Mouse (Mus musculus) heart, embryonic 13.5 days (tissue): Measurements from ENCODE around the gene Mib2. TPM values are rescaled to one million over a fixed set of nuclear protein-coding genes. Genes with fewer than 3 reads are reported as not detected.
A peak's percentile ranks its signal among the peaks of the same experiment; 100 is the strongest.
"Not testable (repeated sequence)": the region's sequence is repeated elsewhere in the genome, so short reads cannot be mapped to it uniquely, and the experiment has no call there.

Experiments
- ATAC-seq: fragments of 200-750 bp; cut with Nextera tagmentation; 2 replicates; pipeline ENCODE4 v1.8.0; 2017; ENCODE audit warnings: moderate TSS enrichment; ENCODE audit not compliant: insufficient number of reproducible peaks, low FRiP score, low TSS enrichment; ENCODE audit errors: extremely low read depth
- H3K27ac ChIP-seq: fragments of 300-500 bp; sonication (generic); replicated peaks from 2 replicates; pipeline ENCODE4 v1.5.1; 2015; ENCODE audit warnings: moderate library complexity, mild to moderate bottlenecking, inconsistent platforms
- H3K27me3 ChIP-seq: fragments of 300-500 bp; sonication (generic); replicated peaks from 2 replicates; pipeline ENCODE4 v1.6.1; 2015; ENCODE audit warnings: mild to moderate bottlenecking, inconsistent platforms
- H3K36me3 ChIP-seq: fragments of 300-500 bp; sonication (generic); 2 replicates; pipeline ENCODE4 v1.6.1; 2015; ENCODE audit warnings: mild to moderate bottlenecking, inconsistent platforms
- H3K4me1 ChIP-seq: fragments of 300-500 bp; sonication (generic); 2 replicates; pipeline ENCODE4 v1.6.1; 2015; ENCODE audit warnings: inconsistent platforms
- H3K4me2 ChIP-seq: fragments of 300-500 bp; sonication (generic); 2 replicates; pipeline ENCODE4 v1.6.1; 2015; ENCODE audit warnings: inconsistent platforms, mild to moderate bottlenecking, moderate library complexity
- H3K4me3 ChIP-seq: fragments of 300-500 bp; sonication (generic); 2 replicates; pipeline ENCODE4 v1.5.1; 2015; ENCODE audit warnings: moderate library complexity, mild to moderate bottlenecking, inconsistent platforms
- H3K9ac ChIP-seq: fragments of 300-500 bp; sonication (generic); 2 replicates; pipeline ENCODE4 v1.6.1; 2015; ENCODE audit warnings: inconsistent platforms, mild to moderate bottlenecking, moderate library complexity
- H3K9me3 ChIP-seq: fragments of 300-500 bp; sonication (generic); 2 replicates; pipeline ENCODE4 v1.6.1; 2016; ENCODE audit warnings: inconsistent platforms
- WGBS: fragments of 180-500 bp; shearing (Covaris S2); methylation state at CpG from one replicate; pipeline ENCODE4 v1.1.7; 2015; ENCODE audit warnings: mixed read lengths; 5-methylcytosine and 5-hydroxymethylcytosine counted together
- polyA plus RNA-seq: library from polyadenylated mRNA; unstranded; fragments of >200 nt; fragmentation: Nextera tagmentation; extraction: Ambion mirVana; gene quantifications from 2 replicates; pipeline ENCODE4 v1.2.1, GENCODE M21; 2015

The Mib2 gene
- polyA plus RNA-seq, 1 experiment from 2014 or later, result 16.9 TPM

DNA sequence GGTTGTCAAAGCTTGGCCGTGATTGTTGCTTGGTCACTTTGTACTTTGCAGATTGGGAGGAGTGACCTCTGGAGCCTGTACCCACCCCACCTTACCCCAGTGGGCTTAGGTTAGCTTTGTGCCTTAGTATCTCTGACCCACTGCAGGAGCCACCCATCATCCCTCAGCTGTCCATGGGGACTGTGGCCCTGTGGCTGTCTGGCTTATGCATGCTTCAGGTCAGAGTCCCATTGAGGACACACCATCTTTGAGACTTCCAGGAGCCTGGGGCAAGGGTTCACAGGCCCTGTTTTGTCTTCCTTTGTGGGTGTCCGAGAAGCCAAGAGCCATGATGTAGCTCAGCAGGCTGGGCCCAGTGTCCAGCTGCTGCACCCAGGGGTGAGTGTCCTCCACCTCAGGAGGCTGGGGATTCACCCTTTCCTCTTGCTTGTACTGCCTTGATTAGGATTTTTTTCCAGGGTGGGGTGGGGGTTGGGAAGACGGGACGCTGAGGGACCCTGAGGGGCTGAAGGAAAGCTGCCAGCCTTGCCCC, 26.6 kb upstream of the Mib2 start:
- Histone ChIP-seq H3K27ac (no peak overlapping the region), H3K4me3 (peak overlapping the region; percentile 76), H3K9me3 (no peaks in the 10 kb centered on the region), H3K4me2 (peak overlapping the region; percentile 98), H3K27me3 (peaks cover 31% of the 10 kb centered on the region), H3K9ac (peak overlapping the region; percentile 85), H3K4me1 (peaks cover 14% of the 10 kb centered on the region), H3K36me3 (no peaks in the 10 kb centered on the region)
- 76% methylated on average over 4 of the region's 4 CpGs for WGBS
- no peak for ATAC-seq

DNA sequence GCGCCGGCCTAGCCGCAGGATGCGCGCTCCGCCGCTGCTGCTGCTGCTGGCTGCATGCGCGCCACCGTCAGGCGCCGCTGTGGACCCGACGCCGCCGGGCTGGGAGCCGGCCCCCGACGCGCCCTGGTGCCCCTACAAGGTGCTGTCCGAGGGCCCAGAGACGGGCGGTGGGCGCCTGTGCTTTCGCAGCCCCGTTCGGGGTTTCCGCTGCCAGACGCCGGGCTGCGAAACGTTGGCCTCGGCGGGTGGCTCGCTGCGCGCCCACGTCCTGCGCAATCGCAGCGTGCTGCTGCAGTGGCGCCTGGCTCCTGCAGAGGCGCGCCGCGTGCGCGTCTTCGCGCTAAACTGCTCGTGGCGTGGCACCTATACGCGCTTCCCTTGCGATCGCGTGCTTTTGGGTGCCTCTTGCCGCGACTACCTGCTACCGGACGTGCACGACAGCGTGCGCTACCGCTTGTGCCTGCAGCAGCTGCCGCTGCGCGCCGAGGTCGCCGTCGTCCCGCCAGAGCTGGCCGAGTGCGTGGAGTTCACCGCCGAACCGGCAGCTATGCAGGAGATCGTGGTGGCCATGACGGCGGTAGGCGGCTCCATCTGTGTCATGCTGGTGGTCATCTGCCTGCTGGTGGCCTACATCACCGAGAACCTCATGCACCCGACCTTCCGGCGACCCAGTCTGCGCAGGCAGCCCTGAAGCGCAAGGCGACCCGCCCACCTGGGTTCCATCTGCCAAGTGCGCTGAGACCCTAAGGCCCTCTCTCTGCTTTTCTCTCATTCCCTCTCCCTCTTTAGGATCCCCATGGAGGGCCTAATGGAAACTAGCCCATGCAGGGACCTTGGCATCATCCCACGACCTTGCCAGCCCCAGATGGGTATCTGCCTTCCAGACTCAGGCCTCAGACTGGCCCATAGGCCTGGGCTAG, 25.7 kb upstream of the Mib2 start:
- WGBS, result 1% methylated on average over 89 of the region's 92 CpGs
- Histone ChIP-seq H3K4me2 (peak overlapping the region; percentile 98), H3K9ac (peak overlapping the region; percentile 85), H3K9me3 (no peaks in the 10 kb centered on the region), H3K27me3 (peaks cover 37% of the 10 kb centered on the region), H3K4me3 (peak overlapping the region; percentile 76), H3K27ac (peak overlapping the region; percentile 32; the same call in 1 of the 2 replicates), H3K36me3 (no peaks in the 10 kb centered on the region), H3K4me1 (peaks cover 14% of the 10 kb centered on the region)
- peak; percentile 45; the same call in 1 of the 2 replicates for ATAC-seq

DNA sequence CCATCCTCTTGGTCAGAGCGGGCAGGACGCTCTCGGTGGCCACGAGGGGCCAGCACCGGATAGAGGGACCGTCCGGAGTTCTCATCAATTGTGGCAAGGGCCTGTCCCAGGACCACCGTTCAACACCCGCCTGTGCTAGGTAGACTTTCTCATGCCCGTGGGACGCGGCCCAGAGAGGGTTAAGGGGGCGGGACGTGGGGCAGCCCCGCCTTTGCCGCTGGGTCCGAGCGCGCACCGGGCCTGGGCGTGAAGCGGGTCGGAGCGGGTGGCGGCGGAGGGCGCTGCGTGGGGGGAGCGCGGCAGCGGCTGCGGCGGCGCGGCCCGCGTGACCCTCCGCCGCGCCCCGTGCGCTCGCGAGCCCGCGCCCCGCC, 25.1 kb upstream of the Mib2 start, which contains the start of gene Fndc10:
Gene Fndc10, plus strand, starts transcription at position 232 of the 371 bp plus-strand sequence.
- 2% methylated on average over 24 of the region's 47 CpGs for WGBS
- Histone ChIP-seq H3K9ac (peak within 1 kb of the TSS; percentile 85), H3K4me3 (peak within 1 kb of the TSS; percentile 76), H3K4me2 (peak within 1 kb of the TSS; percentile 98), H3K9me3 (no peaks in the 10 kb centered on the region), H3K4me1 (peaks cover 14% of the 10 kb centered on the region), H3K27ac (peak within 1 kb of the TSS; percentile 32; the same call in 1 of the 2 replicates), H3K27me3 (peaks cover 37% of the 10 kb centered on the region), H3K36me3 (no peaks in the 10 kb centered on the region)
- peak; percentile 58; the same call in 1 of the 2 replicates for ATAC-seq

DNA sequence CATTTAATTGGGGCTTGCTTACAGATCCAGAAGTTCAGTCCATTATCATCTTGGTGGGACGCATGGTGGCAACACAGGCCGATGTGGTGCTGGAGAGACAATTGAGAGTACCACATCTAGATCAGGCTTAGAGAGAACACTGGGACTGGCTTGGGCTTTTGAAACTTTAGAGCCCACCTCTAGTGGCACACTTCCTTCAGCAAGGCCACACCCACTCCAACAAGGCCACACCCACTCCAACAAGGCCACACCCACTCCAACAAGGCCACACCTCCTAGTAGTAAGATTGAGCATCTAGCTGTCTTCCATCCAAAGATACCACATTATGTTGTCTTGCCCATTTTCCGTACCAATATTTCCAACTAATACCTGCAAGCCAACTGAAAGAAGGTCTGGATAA, 23.4 kb upstream of the Mib2 start:
- no peaks in the 10 kb centered on the region for H3K9me3 ChIP-seq
- H3K4me2 ChIP-seq, result no peak overlapping the region
- no peak for ATAC-seq
- H3K27me3 ChIP-seq, result peaks cover 37% of the 10 kb centered on the region
- peaks cover 14% of the 10 kb centered on the region for H3K4me1 ChIP-seq
- no peak overlapping the region for H3K4me3 ChIP-seq
- H3K27ac ChIP-seq, result no peak overlapping the region
- H3K9ac ChIP-seq, result no peak overlapping the region
- WGBS, result 92% methylated on average over 3 of the region's 3 CpGs
- H3K36me3 ChIP-seq, result no peaks in the 10 kb centered on the region

DNA sequence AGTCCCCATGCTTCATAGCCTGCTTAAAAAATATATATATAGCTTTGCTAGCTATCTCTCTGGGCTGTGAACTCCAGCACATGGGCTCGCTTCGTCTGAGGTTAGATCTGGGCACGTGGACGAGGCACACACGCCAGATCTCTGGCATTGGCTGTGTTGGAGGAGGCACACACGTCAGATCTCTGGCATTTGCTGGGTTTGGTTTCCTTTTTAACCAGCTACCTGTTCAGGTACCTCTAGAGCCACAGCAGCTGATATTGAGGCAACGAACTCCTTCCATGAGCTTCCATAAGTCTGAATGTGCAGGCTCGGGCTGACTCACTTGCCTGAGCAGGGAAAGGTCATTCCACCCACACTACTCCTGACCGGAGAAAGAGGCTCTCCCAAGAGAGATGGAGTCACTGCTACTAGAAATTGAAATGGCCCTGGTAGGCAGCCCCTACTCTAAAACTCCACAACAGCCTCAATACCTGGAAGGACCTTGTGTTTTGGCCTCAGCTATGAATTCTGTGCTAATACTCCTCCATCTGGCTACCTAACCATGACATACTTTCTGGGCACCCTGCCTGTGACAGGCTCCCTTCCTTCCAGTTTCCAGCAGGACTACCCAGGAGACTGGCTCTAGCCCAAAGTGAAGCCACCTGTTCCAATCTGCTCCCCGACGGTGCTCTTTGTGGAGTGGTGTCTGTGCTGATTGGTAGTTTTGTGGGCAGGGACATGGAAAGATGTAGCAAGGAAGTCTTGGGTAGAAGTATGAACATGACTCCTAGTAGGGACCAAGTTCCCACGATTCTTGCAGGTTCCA, 21.8 kb upstream of the Mib2 start:
- WGBS, result 71% methylated on average over 12 of the region's 12 CpGs
- ATAC-seq, result no peak
- no peak overlapping the region for H3K4me2 ChIP-seq
- H3K9ac ChIP-seq, result no peak overlapping the region
- peaks cover 28% of the 10 kb centered on the region for H3K27me3 ChIP-seq
- no peak overlapping the region for H3K4me3 ChIP-seq
- peaks cover 9% of the 10 kb centered on the region for H3K4me1 ChIP-seq
- no peaks in the 10 kb centered on the region for H3K9me3 ChIP-seq
- no peak overlapping the region for H3K27ac ChIP-seq
- H3K36me3 ChIP-seq, result no peaks in the 10 kb centered on the region

DNA sequence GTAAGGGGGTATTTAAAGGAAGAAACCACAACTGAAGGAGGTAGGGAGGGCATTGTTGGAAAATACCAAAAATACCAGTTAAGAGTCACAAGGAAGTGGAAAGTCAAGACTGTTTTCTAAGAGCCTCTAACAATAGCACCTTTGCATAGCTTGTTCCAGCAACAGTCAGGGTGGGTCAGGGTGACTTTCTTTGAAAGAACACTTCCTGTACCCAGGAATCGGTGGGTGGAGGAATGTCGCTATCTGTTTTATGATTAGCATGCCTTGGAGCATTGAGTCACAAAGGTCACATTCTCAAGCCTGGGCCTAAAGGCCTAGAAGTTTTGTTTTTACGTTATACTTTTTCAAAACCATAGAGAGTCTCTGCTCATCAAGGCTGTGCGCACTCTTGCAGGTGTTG, 18.8 kb upstream of the Mib2 start:
- H3K4me1 ChIP-seq, ATAC-seq, H3K9ac ChIP-seq, H3K4me2 ChIP-seq, H3K36me3 ChIP-seq, H3K9me3 ChIP-seq, H3K27ac ChIP-seq, H3K4me3 ChIP-seq: not testable (repeated sequence)
- WGBS, result 58% methylated on average over 4 of the region's 4 CpGs
- peaks cover 10% of the 10 kb centered on the region; the same call in 1 of the 2 replicates for H3K27me3 ChIP-seq

DNA sequence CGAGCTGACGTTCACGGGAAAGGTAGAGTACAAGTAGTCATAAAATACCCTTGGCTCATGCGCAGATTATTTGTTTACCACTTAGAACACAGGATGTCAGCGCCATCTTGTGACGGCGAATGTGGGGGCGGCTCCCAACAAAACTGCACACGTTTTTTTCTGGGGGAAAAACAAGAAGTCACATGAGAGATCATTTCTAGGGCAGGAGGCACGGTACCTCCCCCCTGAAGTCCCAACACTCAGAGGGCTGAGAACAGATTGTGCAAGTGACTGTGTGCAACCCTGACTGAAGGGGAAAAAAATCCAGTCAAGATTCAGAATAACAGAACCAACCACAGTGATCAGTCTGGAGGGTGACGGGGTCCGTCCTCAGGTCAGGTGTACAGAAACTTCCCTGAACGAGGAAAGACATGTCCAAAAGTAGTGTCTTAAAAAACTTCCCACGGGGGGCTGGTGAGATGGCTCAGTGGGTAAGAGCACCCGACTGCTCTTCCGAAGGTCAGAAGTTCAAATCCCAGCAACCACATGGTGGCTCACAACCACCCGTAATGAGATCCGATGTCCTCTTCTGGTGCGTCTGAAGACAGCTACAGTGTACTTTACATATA, 14.8 kb upstream of the Mib2 start:
- not testable (repeated sequence) for H3K27ac ChIP-seq, H3K4me2 ChIP-seq, H3K4me1 ChIP-seq, H3K9ac ChIP-seq, H3K36me3 ChIP-seq, H3K4me3 ChIP-seq, H3K9me3 ChIP-seq, ATAC-seq, H3K27me3 ChIP-seq
- 89% methylated on average over 16 of the region's 19 CpGs for WGBS

DNA sequence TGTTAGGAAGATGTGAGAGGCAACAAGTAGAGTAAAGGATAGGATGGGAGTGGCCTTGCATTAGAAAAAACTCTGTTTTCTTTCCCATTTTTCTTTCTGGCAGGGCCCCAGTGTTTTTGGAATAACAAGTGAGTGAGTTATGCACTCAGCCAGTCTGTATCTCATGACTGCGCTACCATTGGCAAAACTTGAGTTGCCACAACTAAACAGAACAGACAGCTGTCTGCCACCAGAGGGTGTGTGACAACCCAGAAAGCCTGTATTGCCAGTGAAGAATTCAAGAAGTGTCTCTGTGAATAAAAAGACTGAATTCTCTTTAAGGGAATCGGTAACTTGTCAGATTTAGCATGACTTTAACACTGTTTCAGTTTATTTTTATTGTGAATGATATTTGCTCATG, 7.0 kb upstream of the Mib2 start:
- ATAC-seq, result no peak
- H3K4me1 ChIP-seq, result no peaks in the 10 kb centered on the region
- no peaks in the 10 kb centered on the region for H3K9me3 ChIP-seq
- H3K27me3 ChIP-seq, result no peaks in the 10 kb centered on the region
- H3K36me3 ChIP-seq, result no peaks in the 10 kb centered on the region
- no peak overlapping the region for H3K9ac ChIP-seq
- WGBS, result 64% methylated on average over 2 of the region's 2 CpGs
- no peak overlapping the region for H3K4me2 ChIP-seq
- no peak overlapping the region for H3K27ac ChIP-seq
- H3K4me3 ChIP-seq, result no peak overlapping the region

DNA sequence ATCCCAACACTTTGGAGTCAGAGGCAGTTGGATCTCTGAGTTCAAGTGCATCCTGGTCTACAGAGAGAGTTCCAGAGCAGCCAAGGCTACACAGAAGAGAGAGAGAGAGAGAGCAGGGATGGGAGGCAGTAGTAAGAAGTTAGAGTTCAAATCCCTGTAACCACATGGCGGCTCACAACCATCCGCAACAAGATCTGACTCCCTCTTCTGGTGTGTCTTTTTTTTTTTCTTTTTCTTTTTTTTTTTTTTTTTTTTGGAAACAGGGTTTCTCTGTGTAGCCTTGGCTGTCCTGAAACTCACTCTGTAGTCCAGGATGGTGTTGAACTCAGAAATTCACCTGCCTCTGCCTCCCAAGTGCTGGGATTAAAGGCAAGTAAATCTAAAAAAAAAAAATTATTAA, 3.1 kb upstream of the Mib2 start:
- no peak overlapping the region for H3K4me2 ChIP-seq
- no peaks in the 10 kb centered on the region for H3K36me3 ChIP-seq
- H3K27ac ChIP-seq, result no peak overlapping the region
- ATAC-seq, result no peak
- no peaks in the 10 kb centered on the region for H3K9me3 ChIP-seq
- peaks cover 12% of the 10 kb centered on the region for H3K4me1 ChIP-seq
- H3K27me3 ChIP-seq, result no peaks in the 10 kb centered on the region
- no peak overlapping the region for H3K9ac ChIP-seq
- 43% methylated on average over 2 of the region's 2 CpGs for WGBS
- H3K4me3 ChIP-seq, result no peak overlapping the region

DNA sequence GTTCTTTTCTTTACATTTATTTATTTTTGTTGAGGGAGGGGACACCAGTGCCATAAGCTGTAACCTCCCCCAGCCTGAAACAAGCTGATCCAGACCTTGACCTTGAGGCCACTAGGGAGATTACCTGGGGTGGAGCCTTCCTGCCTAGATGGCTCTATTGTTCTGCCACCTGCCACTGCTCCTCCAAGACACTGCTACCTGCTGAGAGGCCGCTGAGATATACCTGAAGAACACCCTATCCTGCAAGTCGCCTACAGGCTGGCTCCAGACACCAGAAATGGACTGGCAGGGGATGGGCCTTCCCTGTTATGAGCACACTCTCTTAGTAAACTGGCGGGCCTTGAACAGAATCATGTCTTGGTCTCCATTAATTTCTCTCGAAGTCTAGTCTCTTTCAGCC, 1.2 kb upstream of the Mib2 start:
- Histone ChIP-seq H3K4me3 (peak overlapping the region; percentile 71; the same call in 1 of the 2 replicates), H3K4me1 (peaks cover 12% of the 10 kb centered on the region)
- H3K27me3 ChIP-seq, H3K9ac ChIP-seq, H3K9me3 ChIP-seq, H3K27ac ChIP-seq, ATAC-seq, H3K36me3 ChIP-seq, H3K4me2 ChIP-seq: not testable (repeated sequence)
- WGBS, result 70% methylated on average over 4 of the region's 4 CpGs

DNA sequence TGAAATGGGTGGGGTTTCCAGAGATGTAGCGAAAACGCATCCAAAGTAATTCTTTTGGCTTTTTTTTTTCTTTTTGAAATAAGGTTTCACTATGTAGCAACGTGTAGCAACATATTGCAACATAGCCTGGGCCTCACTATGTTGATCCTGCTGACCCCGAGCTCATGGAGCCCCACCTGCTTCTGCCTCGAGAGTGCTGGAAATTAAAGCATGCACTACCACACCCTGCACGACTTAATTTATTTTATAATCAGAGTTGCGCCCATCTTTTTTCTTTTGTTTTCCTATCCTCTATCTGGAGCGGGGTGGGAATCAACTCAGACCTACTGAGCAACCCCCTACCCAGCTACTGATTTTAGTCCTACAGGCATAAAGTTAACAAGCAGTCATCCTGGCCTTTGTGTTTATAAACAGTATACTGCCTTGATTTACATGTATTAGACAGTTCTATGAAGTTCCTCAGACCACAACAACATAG, 639 bp upstream of the Mib2 start:
- 2% methylated on average over 8 of the region's 8 CpGs for WGBS
- H3K4me2 ChIP-seq, result peak overlapping the region; percentile 83
- H3K9me3 ChIP-seq, result no peaks in the 10 kb centered on the region
- H3K36me3 ChIP-seq, result peaks cover 10% of the 10 kb centered on the region; the same call in 1 of the 2 replicates
- peak overlapping the region; percentile 86 for H3K9ac ChIP-seq
- H3K27me3 ChIP-seq, result no peaks in the 10 kb centered on the region
- no peak; the same call in none of the 2 replicates for ATAC-seq
- peak overlapping the region; percentile 46 for H3K27ac ChIP-seq
- peak overlapping the region; percentile 71 for H3K4me3 ChIP-seq
- peaks cover 12% of the 10 kb centered on the region for H3K4me1 ChIP-seq
